Mouse (Mus musculus) kidney, adult 2 months (tissue): Measurements from ENCODE around the gene Tvp23a.

Experiments used
- CTCF ChIP-seq: fragments of 200-500 bp; conservative IDR thresholded peaks from 2 replicates; pipeline ENCODE4 v1.5.1; 2011; ENCODE audit warnings: low read depth, mild to moderate bottlenecking, control low read depth, low read length, moderate library complexity, mixed read lengths; ENCODE audit not compliant: insufficient read depth, insufficient read length
- POLR2A ChIP-seq: fragments of 200-500 bp; IDR thresholded peaks from one replicate; pipeline ENCODE4 v1.6.1; 2011; ENCODE audit warnings: low read depth, low read length, control low read depth

- TF ChIP-seq POLR2A (no peak), CTCF (no peak)
Measured at GRCm38 (mm10) chr16:10384544-10384943, 62.6 kb downstream of the Tvp23a start.
